Mouse (Mus musculus): Measurements from ENCODE around the gene Clip3. TPM values are rescaled to one million over a fixed set of nuclear protein-coding genes. Genes with fewer than 3 reads are reported as not detected.

Gene Clip3
- polyA plus RNA-seq, 1 experiment from 2014 or later, result 41.9 TPM

DNA sequence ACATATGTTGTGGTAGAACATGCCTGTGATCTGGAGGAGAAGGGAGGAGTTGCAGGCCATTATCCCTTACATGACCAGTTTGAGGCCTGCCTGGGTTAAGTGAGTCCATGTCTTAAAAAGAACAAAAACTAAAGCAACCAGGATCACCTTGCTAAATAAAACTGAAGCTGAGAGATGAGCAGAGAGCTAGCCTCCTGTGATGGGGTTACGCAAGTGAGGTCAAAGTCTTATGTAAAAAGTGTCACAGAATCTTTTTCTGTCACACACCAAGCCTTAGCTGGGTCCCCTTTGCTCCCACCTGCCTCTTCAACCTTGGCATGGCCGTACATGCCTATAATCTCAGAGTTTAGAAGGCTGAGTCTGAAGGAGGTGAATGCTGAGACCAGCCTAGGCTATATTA lies 29.4 kb downstream of the Clip3 start:
- Histone ChIP-seq H3K4me2 (peak overlapping the region; percentile 80), H3K9me3 (ENCODE audit: low read depth, low read length) (0 out of 2 replicates have a peak, but pooled peaks cover 3% of the 10 kb centered on the region), H3K4me3 (ENCODE audit: low read depth, low read length) (peak overlapping the region; percentile 68; the same call in 1 of the 2 replicates), H3K36me3 (ENCODE audit: insufficient read depth) (no peaks in the 10 kb centered on the region), H3K27me3 (ENCODE audit: insufficient read depth, low read length) (no peaks in the 10 kb centered on the region), H3K4me1 (ENCODE audit: insufficient read depth) (peaks cover 6% of the 10 kb centered on the region; the same call in 1 of the 2 replicates), H3K9ac (no peak overlapping the region; the same call in 1 of the 2 replicates), H3K27ac (ENCODE audit: low read depth) (no peak overlapping the region)
- 73% methylated on average over 2 of the region's 2 CpGs for WGBS
- ATAC-seq (ENCODE audit: insufficient read depth), result no peak
- TF ChIP-seq CTCF (IDR thresholded peaks at IDR 0.05; ENCODE audit: low read depth), result no peak
- DNase-seq, result no peak

DNA sequence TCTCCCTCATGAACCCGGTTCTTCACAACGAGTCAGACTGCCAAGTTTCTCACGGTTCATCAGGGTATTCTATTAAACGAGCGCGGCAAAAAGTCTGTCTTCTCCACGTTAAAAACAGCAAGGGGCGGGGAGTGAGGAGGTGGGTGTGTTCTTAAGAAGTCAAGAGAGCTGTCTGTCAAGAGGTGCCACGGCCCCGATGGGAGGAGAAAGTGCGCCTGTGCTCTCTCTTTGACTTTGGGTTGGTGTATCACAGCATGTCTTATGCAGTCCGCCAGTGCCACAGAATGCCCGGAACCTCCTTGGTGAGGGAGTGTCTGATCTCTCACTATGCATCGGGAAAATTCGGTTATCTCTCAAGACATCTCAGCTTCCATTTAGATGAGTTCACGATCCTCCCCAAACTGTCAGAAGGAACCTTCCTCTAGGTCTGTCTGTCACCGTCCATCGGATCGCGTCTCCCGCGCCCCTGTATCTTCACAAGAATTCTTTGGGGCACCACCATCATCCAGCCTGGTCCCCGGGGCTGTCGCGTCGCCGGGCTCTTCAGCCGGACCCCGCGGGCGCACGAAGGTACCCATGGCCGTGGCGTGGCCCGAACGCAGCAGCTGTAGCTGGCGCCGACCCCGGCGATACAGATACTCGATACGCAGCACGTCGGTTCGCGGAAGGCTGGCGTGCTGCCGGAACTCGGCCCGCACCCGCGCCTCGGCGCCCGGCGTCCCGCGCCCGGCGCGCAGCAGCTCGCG lies 30.2 kb downstream of the Clip3 start, which contains the start of gene E130208F15Rik:
Gene E130208F15Rik, plus strand, starts transcription at position 202 of the 746 bp plus-strand sequence.
- H3K27ac ChIP-seq (ENCODE audit: low read depth), result peak within 1 kb of the TSS; percentile 89
- H3K27me3 ChIP-seq (ENCODE audit: insufficient read depth, low read length), result no peaks in the 10 kb centered on the region
- ATAC-seq (ENCODE audit: insufficient read depth) (peak; percentile 70), DNase-seq (peak; percentile 84)
- H3K4me3 ChIP-seq (ENCODE audit: low read depth, low read length), result peak within 1 kb of the TSS; percentile 68
- H3K9ac ChIP-seq, result peak within 1 kb of the TSS; percentile 86
- TF ChIP-seq CTCF (IDR thresholded peaks at IDR 0.05; ENCODE audit: low read depth), result no peak
- 0 out of 2 replicates have a peak, but pooled peaks cover 3% of the 10 kb centered on the region for H3K9me3 ChIP-seq (ENCODE audit: low read depth, low read length)
- peak within 1 kb of the TSS; percentile 80 for H3K4me2 ChIP-seq
- H3K36me3 ChIP-seq (ENCODE audit: insufficient read depth), result no peaks in the 10 kb centered on the region
- WGBS, result under 1% methylated on average over 63 of the region's 63 CpGs
- H3K4me1 ChIP-seq (ENCODE audit: insufficient read depth), result peaks cover 6% of the 10 kb centered on the region; the same call in 1 of the 2 replicates

GRCm38 (mm10) chr7:30322285-30322667 lies 30.7 kb downstream of the Clip3 start:
- Histone ChIP-seq H3K36me3 (ENCODE audit: insufficient read depth) (no peaks in the 10 kb centered on the region), H3K4me3 (ENCODE audit: low read depth, low read length) (peak overlapping the region; percentile 68), H3K27ac (ENCODE audit: low read depth) (peak overlapping the region; percentile 89), H3K9me3 (ENCODE audit: low read depth, low read length) (0 out of 2 replicates have a peak, but pooled peaks cover 3% of the 10 kb centered on the region), H3K4me2 (peak overlapping the region; percentile 80), H3K4me1 (ENCODE audit: insufficient read depth) (peaks cover 9% of the 10 kb centered on the region; the same call in 1 of the 2 replicates), H3K27me3 (ENCODE audit: insufficient read depth, low read length) (no peaks in the 10 kb centered on the region), H3K9ac (peak overlapping the region; percentile 86)
- peak; percentile 99 for DNase-seq
- ATAC-seq (ENCODE audit: insufficient read depth), result peak; percentile 98
- under 1% methylated on average over 20 of the region's 20 CpGs for WGBS
- no peak for TF ChIP-seq CTCF (IDR thresholded peaks at IDR 0.05; ENCODE audit: low read depth)

- Histone ChIP-seq H3K4me3 (ENCODE audit: low read depth, low read length) (peak overlapping the region; percentile 68), H3K4me1 (ENCODE audit: insufficient read depth) (peaks cover 13% of the 10 kb centered on the region; the same call in 1 of the 2 replicates), H3K27me3 (ENCODE audit: insufficient read depth, low read length) (no peaks in the 10 kb centered on the region), H3K4me2 (peak overlapping the region; percentile 80), H3K36me3 (ENCODE audit: insufficient read depth) (no peaks in the 10 kb centered on the region), H3K9ac (peak overlapping the region; percentile 49), H3K9me3 (ENCODE audit: low read depth, low read length) (0 out of 2 replicates have a peak, but pooled peaks cover 3% of the 10 kb centered on the region), H3K27ac (ENCODE audit: low read depth) (peak overlapping the region; percentile 89)
- 24% methylated on average over 6 of the region's 6 CpGs for WGBS
- no peak for TF ChIP-seq CTCF (IDR thresholded peaks at IDR 0.05; ENCODE audit: low read depth)
- ATAC-seq (ENCODE audit: insufficient read depth), result no peak
- DNase-seq, result no peak
Measured at GRCm38 (mm10) chr7:30322865-30323264, 31.3 kb downstream of the Clip3 start.

- 0 out of 2 replicates have a peak, but pooled peaks cover 3% of the 10 kb centered on the region for H3K9me3 ChIP-seq (ENCODE audit: low read depth, low read length)
- H3K9ac ChIP-seq, result peak within 1 kb of the TSS; percentile 49
- DNase-seq, result no peak
- H3K27me3 ChIP-seq (ENCODE audit: insufficient read depth, low read length), result no peaks in the 10 kb centered on the region
- H3K36me3 ChIP-seq (ENCODE audit: insufficient read depth), result no peaks in the 10 kb centered on the region
- 68% methylated on average over 3 of the region's 3 CpGs for WGBS
- ATAC-seq (ENCODE audit: insufficient read depth), result no peak
- no peak for TF ChIP-seq CTCF (IDR thresholded peaks at IDR 0.05; ENCODE audit: low read depth)
- peak within 1 kb of the TSS; percentile 89 for H3K27ac ChIP-seq (ENCODE audit: low read depth)
- peaks cover 20% of the 10 kb centered on the region; the same call in 1 of the 2 replicates for H3K4me1 ChIP-seq (ENCODE audit: insufficient read depth)
- peak within 1 kb of the TSS; percentile 80 for H3K4me2 ChIP-seq
- H3K4me3 ChIP-seq (ENCODE audit: low read depth, low read length), result peak within 1 kb of the TSS; percentile 68
Measured at GRCm38 (mm10) chr7:30323795-30324194, 32.3 kb downstream of the Clip3 start, which contains the start of gene Sdhaf1. Gene Sdhaf1, minus strand, starts transcription at chr7:30323895.

GRCm38 (mm10) chr7:30324300-30324944 lies 32.9 kb downstream of the Clip3 start:
- Histone ChIP-seq H3K36me3 (ENCODE audit: insufficient read depth) (no peaks in the 10 kb centered on the region), H3K4me2 (no peak overlapping the region), H3K27ac (ENCODE audit: low read depth) (no peak overlapping the region), H3K27me3 (ENCODE audit: insufficient read depth, low read length) (no peaks in the 10 kb centered on the region), H3K4me1 (ENCODE audit: insufficient read depth) (peaks cover 20% of the 10 kb centered on the region; the same call in 1 of the 2 replicates), H3K4me3 (ENCODE audit: low read depth, low read length) (no peak overlapping the region), H3K9me3 (ENCODE audit: low read depth, low read length) (0 out of 2 replicates have a peak, but pooled peaks cover 3% of the 10 kb centered on the region), H3K9ac (no peak overlapping the region)
- TF ChIP-seq CTCF (IDR thresholded peaks at IDR 0.05; ENCODE audit: low read depth), result no peak
- whole genome bisulfite sequencing, result 83% methylated on average over 5 of the region's 5 CpGs
- ATAC-seq (ENCODE audit: insufficient read depth) (no peak), DNase-seq (no peak)
